Mouse (Mus musculus) neural tube, embryonic 10.5 days (tissue): Measurements from ENCODE around the gene Vmn2r98.
"Not testable (repeated sequence)": the region's sequence is repeated elsewhere in the genome, so short reads cannot be mapped to it uniquely, and the experiment has no call there.

Experiments
- DNase-seq: peaks from one replicate; pipeline ENCODE4 v3.0.0-alpha.2; 2017; ENCODE audit warnings: low spot score; ENCODE audit errors: extremely low spot score

The Vmn2r98 gene

GRCm38 (mm10) chr17:19053160-19053559 lies at the start of gene Vmn2r98:
Gene Vmn2r98, plus strand, starts transcription at chr17:19053460.
- not testable (repeated sequence) for DNase-seq

DNA sequence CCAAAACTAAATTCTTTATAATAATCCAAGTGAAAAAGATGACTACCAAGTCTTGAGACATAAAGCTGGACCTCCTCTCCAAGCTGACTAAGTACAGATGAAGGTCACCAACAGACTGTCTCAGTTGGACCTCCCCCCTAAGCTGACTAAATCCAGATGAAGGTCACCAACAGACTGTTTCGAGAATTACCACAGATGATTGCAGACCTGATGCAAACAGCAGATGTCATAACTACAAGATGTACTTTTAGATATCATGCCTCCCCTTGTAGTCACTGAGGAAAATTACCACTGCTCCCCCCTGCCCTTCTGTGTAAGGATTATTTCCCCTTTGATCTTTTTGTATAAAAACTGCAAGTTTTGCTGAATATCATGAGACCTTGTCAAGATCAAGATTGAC lies 21.8 kb upstream of the Vmn2r98 start:
- DNase-seq, result not testable (repeated sequence)

DNA sequence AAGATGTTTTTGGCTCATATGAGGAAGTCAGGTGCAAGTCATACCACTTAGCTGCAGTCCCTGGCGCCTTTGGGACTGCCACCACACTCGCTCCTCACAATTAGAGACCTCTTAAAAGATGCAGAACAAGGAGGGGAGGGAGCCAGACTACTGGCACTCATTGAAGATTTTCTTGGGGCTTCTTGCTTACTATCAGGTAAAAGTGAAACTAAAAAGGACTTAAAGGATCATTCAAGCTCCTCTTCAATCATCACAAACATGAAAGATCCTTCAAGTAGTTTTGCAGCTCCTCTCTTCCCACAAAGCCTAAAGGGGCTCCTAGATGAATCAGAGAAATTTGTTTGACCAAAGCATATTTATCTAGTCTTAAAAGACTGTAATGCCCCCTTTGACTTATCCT lies 21.3 kb upstream of the Vmn2r98 start:
- no peak for DNase-seq

DNA sequence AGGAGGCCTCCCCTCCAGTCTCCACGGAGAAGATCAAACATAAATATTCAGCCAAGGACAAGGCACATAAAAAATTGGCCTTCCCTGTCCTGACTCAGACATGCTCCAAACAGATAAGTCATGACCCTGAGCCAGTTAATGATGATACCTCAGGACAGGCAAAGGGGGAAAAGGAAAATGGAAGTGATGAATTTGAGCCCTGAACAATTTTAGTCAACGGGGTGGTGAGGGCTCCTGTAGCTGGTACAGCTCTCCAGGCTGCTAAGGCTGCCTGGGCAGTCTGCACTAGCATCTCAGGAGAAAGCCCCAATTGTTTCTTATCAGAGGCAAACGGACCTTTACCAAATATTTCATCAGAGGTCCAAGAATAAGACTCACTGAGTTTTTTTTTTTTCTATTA lies 20.5 kb upstream of the Vmn2r98 start:
- no peak for DNase-seq
